Comparison of ENCODE assay signal across 18 mouse cellular contexts in genomic region chr17:45863471-45864205, GRCm38 (mm10).
DNase-seq lines count a peak whose midpoint lies in the region; ATAC-seq lines count a peak whose summit lies in the region.
"Had no signal": no experiment of that assay in that cellular context is flagged by ENCODE, and none has a peak within 500 bp of the region (broad histone marks: within the 10 kb centered on the region; RNA-seq: fewer than 3 reads in every experiment).

No protein-coding gene starts in this region.

- no peak for ATAC-seq in heart, embryonic 13.5 days (ENCODE audit: extremely low read depth, insufficient number of reproducible peaks, low FRiP score, low TSS enrichment)
- no peak for ATAC-seq in heart, embryonic 12.5 days (ENCODE audit: insufficient number of reproducible peaks, low FRiP score)
- no peak for ATAC-seq in monocyte, adult 5-6 weeks (replicated peaks; ENCODE audit: insufficient number of reproducible peaks, low FRiP score, low TSS enrichment, poor library complexity, severe bottlenecking)
- ATAC-seq: forebrain, embryonic 16.5 days; lung, postnatal 0 days had no signal

- H3K27ac ChIP-seq in heart, embryonic 13.5 days (replicated peaks) = no peak overlapping the region
- H3K27ac ChIP-seq in heart, embryonic 12.5 days (ENCODE audit: poor library complexity, severe bottlenecking) = no peak overlapping the region
- H3K27ac ChIP-seq: gastrocnemius, adult 2 months; liver, embryonic 13.5 days had no signal

- peaks cover 2% of the 10 kb centered on the region for H3K9me3 ChIP-seq in heart, embryonic 13.5 days
- peaks cover 5% of the 10 kb centered on the region; the same call in 1 of the 2 replicates for H3K9me3 ChIP-seq in heart, embryonic 12.5 days (replicated peaks)
- H3K9me3 ChIP-seq: liver, embryonic 13.5 days had no signal

- no peaks in the 10 kb centered on the region for H3K36me3 ChIP-seq in heart, embryonic 13.5 days
- H3K36me3 ChIP-seq in heart, embryonic 12.5 days = no peaks in the 10 kb centered on the region
- H3K36me3 ChIP-seq: liver, embryonic 13.5 days had no signal

- 67% methylated on average over 10 of the region's 10 CpGs for WGBS in heart, embryonic 13.5 days
- WGBS in heart, embryonic 12.5 days = 62% methylated on average over 10 of the region's 10 CpGs

- H3K4me2 ChIP-seq in heart, embryonic 13.5 days = no peak overlapping the region
- no peak overlapping the region for H3K4me2 ChIP-seq in heart, embryonic 12.5 days
- H3K4me2 ChIP-seq: liver, embryonic 13.5 days had no signal

- H3K9ac ChIP-seq in heart, embryonic 13.5 days = peak overlapping the region; percentile 54
- H3K9ac ChIP-seq in heart, embryonic 12.5 days = no peak overlapping the region
- H3K9ac ChIP-seq: liver, embryonic 13.5 days had no signal

- H3K4me1 ChIP-seq in heart, embryonic 13.5 days = peaks cover 38% of the 10 kb centered on the region
- H3K4me1 ChIP-seq in heart, embryonic 12.5 days (replicated peaks) = peaks cover 41% of the 10 kb centered on the region

- H3K27me3 ChIP-seq in heart, embryonic 13.5 days (replicated peaks) = peaks cover 38% of the 10 kb centered on the region
- H3K27me3 ChIP-seq in heart, embryonic 12.5 days (replicated peaks) = no peaks in the 10 kb centered on the region; the same call in 1 of the 2 replicates

- no peak for DNase-seq in heart, adult 11 months
- DNase-seq in adipocyte (ENCODE audit: low spot score) = peak; percentile 39
- DNase-seq in kidney, adult 18-20 months = peak; percentile 72
- peak; percentile 73 to 89 for DNase-seq in kidney, postnatal 25 days
- no peak for DNase-seq in cerebellum, postnatal 10 days
- DNase-seq: adrenal gland, adult 2 months; B cell, adult 2 months; cerebellum, adult 2 months; gastrocnemius, adult 2 months; heart, postnatal 36 days; layer of hippocampus, adult 9-11 months; liver, embryonic 13.5 days had no signal

- no peak overlapping the region for H3K4me3 ChIP-seq in heart, embryonic 13.5 days
- no peak overlapping the region for H3K4me3 ChIP-seq in heart, embryonic 12.5 days
- H3K4me3 ChIP-seq: gastrocnemius, adult 2 months; liver, embryonic 13.5 days; megakaryocyte, embryonic 14.5 days had no signal

Comparison
In these comparisons a context has a peak if more than half of its experiments do, and no peak if none do; other contexts are left out.
1. DNase-seq: peak in adipocyte (single experiment), kidney, adult 18-20 months (single experiment) and kidney, postnatal 25 days (2 of 2); none in heart, adult 11 months (single experiment) and cerebellum, postnatal 10 days (0 of 2).